Mouse (Mus musculus): ENCODE measurements around the gene Prl2c1. TPM values are rescaled to one million over a fixed set of nuclear protein-coding genes. Genes with fewer than 3 reads are reported as not detected.
"Not testable (repeated sequence)": the region's sequence is repeated elsewhere in the genome, so short reads cannot be mapped to it uniquely, and the experiment has no call there.

Gene Prl2c1
- not detected for total RNA-seq (2021)
- long read RNA-seq, experiment 1: 0 reads
- long read RNA-seq, experiment 2: 0 reads

GRCm38 (mm10) chr13:27849042-27849441, at the start of gene Prl2c1:
Prl2c1 (plus strand) TSS chr13:27849342.
- no peak for DNase-seq
- intact Hi-C loops (cut with DNase I; ENCODE audit: low total_unique reads): no loop called here

GRCm38 (mm10) chr13:27801354-27801753, 47.8 kb upstream of the Prl2c1 start, which contains the start of gene Prl2a1:
Prl2a1 (plus strand) TSS chr13:27801654.
- intact Hi-C loops (cut with DNase I; ENCODE audit: low total_unique reads): no loop called here
- no peak for DNase-seq

GRCm38 (mm10) chr13:27802765-27803164, 46.4 kb upstream of the Prl2c1 start:
- intact Hi-C loops (cut with DNase I; ENCODE audit: low total_unique reads): no loop called here
- no peak for DNase-seq

GRCm38 (mm10) chr13:27904236-27904635, 55.1 kb downstream of the Prl2c1 start:
- intact Hi-C loops (cut with DNase I; ENCODE audit: low total_unique reads); DNase-seq: not testable (repeated sequence)

Other genes starting within 250 kb of the Prl2c1 start
- not detected for gene Prl7b1, start 238.8 kb upstream of the Prl2c1 start, total RNA-seq (2021)
- gene Prl7a1, start 206.8 kb upstream of the Prl2c1 start, total RNA-seq (2021): not detected
- not detected for gene Prl7a2, start 181.3 kb upstream of the Prl2c1 start, total RNA-seq (2021)
- not detected for gene Prl7d1, start 132.6 kb upstream of the Prl2c1 start, total RNA-seq (2021)
- gene Prl7c1, start 68.5 kb upstream of the Prl2c1 start, total RNA-seq (2021): not detected
- not detected for gene Prl2a1, start 47.7 kb upstream of the Prl2c1 start, total RNA-seq (2021)
- not detected for gene Prl4a1, start 166.9 kb downstream of the Prl2c1 start, total RNA-seq (2021)

All from gastrocnemius, postnatal 14 days (tissue).